Mouse (Mus musculus): ENCODE data around the gene Scn1a. TPM values are rescaled to one million over a fixed set of nuclear protein-coding genes. Genes with fewer than 3 reads are reported as not detected.

Scn1a gene
- polyA plus RNA-seq (2014; fragmentation: Nextera tagmentation; extraction: Ambion mirVana): 0.55 and 0.56 TPM in 2 replicates

GRCm38 (mm10) chr2:66440711-66441110, at the start of gene Scn1a:
Gene Scn1a, minus strand, starts transcription at chr2:66440840.
- no peaks in the 10 kb centered on the region for H3K36me3 ChIP-seq (ENCODE audit: control insufficient read depth, insufficient read depth, low read length)
- ATAC-seq (ENCODE audit: insufficient number of reproducible peaks, insufficient read depth, low FRiP score, low read depth): no peak
- WGBS: 10% methylated on average over 7 of the region's 7 CpGs
- H3K27ac ChIP-seq (ENCODE audit: low read length): no peak within 1 kb of the TSS
- no peaks in the 10 kb centered on the region for H3K4me1 ChIP-seq (ENCODE audit: control insufficient read depth, insufficient read depth, low read length)
- H3K4me3 ChIP-seq (ENCODE audit: low read depth, low read length): peak within 1 kb of the TSS; percentile 14
- peak within 1 kb of the TSS; percentile 47 for H3K4me2 ChIP-seq (replicated peaks; ENCODE audit: low read depth, low read length)
- no peak within 1 kb of the TSS for H3K9ac ChIP-seq (replicated peaks; ENCODE audit: low read depth, low read length)
- no peaks in the 10 kb centered on the region for H3K9me3 ChIP-seq (ENCODE audit: control insufficient read depth, low read depth, low read length)
- H3K27me3 ChIP-seq (ENCODE audit: control insufficient read depth, insufficient read depth, low read length): no peaks in the 10 kb centered on the region

- Histone ChIP-seq H3K36me3 (ENCODE audit: control insufficient read depth, insufficient read depth, low read length) (no peaks in the 10 kb centered on the region), H3K4me2 (replicated peaks; ENCODE audit: low read depth, low read length) (no peak overlapping the region), H3K4me1 (ENCODE audit: control insufficient read depth, insufficient read depth, low read length) (no peaks in the 10 kb centered on the region), H3K27me3 (ENCODE audit: control insufficient read depth, insufficient read depth, low read length) (no peaks in the 10 kb centered on the region), H3K27ac (ENCODE audit: low read length) (no peak overlapping the region), H3K4me3 (ENCODE audit: low read depth, low read length) (no peak overlapping the region), H3K9me3 (ENCODE audit: control insufficient read depth, low read depth, low read length) (no peaks in the 10 kb centered on the region), H3K9ac (replicated peaks; ENCODE audit: low read depth, low read length) (no peak overlapping the region)
- ATAC-seq (ENCODE audit: insufficient number of reproducible peaks, insufficient read depth, low FRiP score, low read depth): no peak; the same call in 1 of the 2 replicates
- 57% methylated on average over 2 of the region's 2 CpGs for WGBS
Measured at GRCm38 (mm10) chr2:66478395-66478794, 37.8 kb upstream of the Scn1a start.

GRCm38 (mm10) chr2:66473181-66473822, 32.7 kb upstream of the Scn1a start:
- Histone ChIP-seq H3K27me3 (ENCODE audit: control insufficient read depth, insufficient read depth, low read length) (no peaks in the 10 kb centered on the region), H3K4me2 (replicated peaks; ENCODE audit: low read depth, low read length) (no peak overlapping the region), H3K27ac (ENCODE audit: low read length) (no peak overlapping the region), H3K4me3 (ENCODE audit: low read depth, low read length) (no peak overlapping the region), H3K4me1 (ENCODE audit: control insufficient read depth, insufficient read depth, low read length) (no peaks in the 10 kb centered on the region), H3K36me3 (ENCODE audit: control insufficient read depth, insufficient read depth, low read length) (no peaks in the 10 kb centered on the region), H3K9me3 (ENCODE audit: control insufficient read depth, low read depth, low read length) (no peaks in the 10 kb centered on the region), H3K9ac (replicated peaks; ENCODE audit: low read depth, low read length) (no peak overlapping the region)
- 49% methylated on average over 3 of the region's 3 CpGs for WGBS
- ATAC-seq (ENCODE audit: insufficient number of reproducible peaks, insufficient read depth, low FRiP score, low read depth): no peak

GRCm38 (mm10) chr2:66465484-66465883, 24.8 kb upstream of the Scn1a start:
- Histone ChIP-seq H3K27ac (ENCODE audit: low read length) (no peak overlapping the region), H3K36me3 (ENCODE audit: control insufficient read depth, insufficient read depth, low read length) (no peaks in the 10 kb centered on the region), H3K9me3 (ENCODE audit: control insufficient read depth, low read depth, low read length) (no peaks in the 10 kb centered on the region), H3K9ac (replicated peaks; ENCODE audit: low read depth, low read length) (no peak overlapping the region), H3K4me2 (replicated peaks; ENCODE audit: low read depth, low read length) (no peak overlapping the region), H3K4me1 (ENCODE audit: control insufficient read depth, insufficient read depth, low read length) (no peaks in the 10 kb centered on the region), H3K4me3 (ENCODE audit: low read depth, low read length) (no peak overlapping the region), H3K27me3 (ENCODE audit: control insufficient read depth, insufficient read depth, low read length) (no peaks in the 10 kb centered on the region)
- ATAC-seq (ENCODE audit: insufficient number of reproducible peaks, insufficient read depth, low FRiP score, low read depth): no peak
- WGBS: 68% methylated on average over 3 of the region's 3 CpGs

GRCm38 (mm10) chr2:66464874-66465458, 24.3 kb upstream of the Scn1a start:
- Histone ChIP-seq H3K4me2 (replicated peaks; ENCODE audit: low read depth, low read length) (no peak overlapping the region), H3K27me3 (ENCODE audit: control insufficient read depth, insufficient read depth, low read length) (no peaks in the 10 kb centered on the region), H3K9ac (replicated peaks; ENCODE audit: low read depth, low read length) (no peak overlapping the region), H3K4me3 (ENCODE audit: low read depth, low read length) (no peak overlapping the region), H3K27ac (ENCODE audit: low read length) (no peak overlapping the region), H3K36me3 (ENCODE audit: control insufficient read depth, insufficient read depth, low read length) (no peaks in the 10 kb centered on the region), H3K9me3 (ENCODE audit: control insufficient read depth, low read depth, low read length) (no peaks in the 10 kb centered on the region), H3K4me1 (ENCODE audit: control insufficient read depth, insufficient read depth, low read length) (no peaks in the 10 kb centered on the region)
- 67% methylated on average over 2 of the region's 2 CpGs for WGBS
- ATAC-seq (ENCODE audit: insufficient number of reproducible peaks, insufficient read depth, low FRiP score, low read depth): peak; percentile 10; the same call in 1 of the 2 replicates

- WGBS: 91% methylated on average over 6 of the region's 6 CpGs
- ATAC-seq (ENCODE audit: insufficient number of reproducible peaks, insufficient read depth, low FRiP score, low read depth): no peak
Measured at GRCm38 (mm10) chr2:66463916-66464315, 23.3 kb upstream of the Scn1a start.

GRCm38 (mm10) chr2:66462458-66462857, 21.8 kb upstream of the Scn1a start:
- H3K27me3 ChIP-seq (ENCODE audit: control insufficient read depth, insufficient read depth, low read length): no peaks in the 10 kb centered on the region
- no peak overlapping the region for H3K4me2 ChIP-seq (replicated peaks; ENCODE audit: low read depth, low read length)
- no peaks in the 10 kb centered on the region for H3K36me3 ChIP-seq (ENCODE audit: control insufficient read depth, insufficient read depth, low read length)
- no peak overlapping the region for H3K9ac ChIP-seq (replicated peaks; ENCODE audit: low read depth, low read length)
- no peak overlapping the region for H3K4me3 ChIP-seq (ENCODE audit: low read depth, low read length)
- no peak for ATAC-seq (ENCODE audit: insufficient number of reproducible peaks, insufficient read depth, low FRiP score, low read depth)
- WGBS: 91% methylated on average over 1 of the region's 1 CpGs
- no peak overlapping the region for H3K27ac ChIP-seq (ENCODE audit: low read length)
- no peaks in the 10 kb centered on the region for H3K4me1 ChIP-seq (ENCODE audit: control insufficient read depth, insufficient read depth, low read length)
- H3K9me3 ChIP-seq (ENCODE audit: control insufficient read depth, low read depth, low read length): no peaks in the 10 kb centered on the region

More at GRCm38 (mm10) chr2:66463916-66464315, 23.3 kb upstream of the Scn1a start:
- no peaks in the 10 kb centered on the region for H3K36me3 ChIP-seq (ENCODE audit: control insufficient read depth, insufficient read depth, low read length)
- no peaks in the 10 kb centered on the region for H3K27me3 ChIP-seq (ENCODE audit: control insufficient read depth, insufficient read depth, low read length)
- no peak overlapping the region for H3K27ac ChIP-seq (ENCODE audit: low read length)
- H3K4me1 ChIP-seq (ENCODE audit: control insufficient read depth, insufficient read depth, low read length): no peaks in the 10 kb centered on the region
- no peak overlapping the region for H3K9ac ChIP-seq (replicated peaks; ENCODE audit: low read depth, low read length)
- H3K9me3 ChIP-seq (ENCODE audit: control insufficient read depth, low read depth, low read length): no peaks in the 10 kb centered on the region
- H3K4me3 ChIP-seq (ENCODE audit: low read depth, low read length): no peak overlapping the region
- H3K4me2 ChIP-seq (replicated peaks; ENCODE audit: low read depth, low read length): no peak overlapping the region

GRCm38 (mm10) chr2:66439764-66440471, 722 bp downstream of the Scn1a start:
- Histone ChIP-seq H3K4me3 (ENCODE audit: low read depth, low read length) (peak overlapping the region; percentile 14), H3K27me3 (ENCODE audit: control insufficient read depth, insufficient read depth, low read length) (no peaks in the 10 kb centered on the region), H3K4me2 (replicated peaks; ENCODE audit: low read depth, low read length) (peak overlapping the region; percentile 47), H3K9ac (replicated peaks; ENCODE audit: low read depth, low read length) (no peak overlapping the region), H3K27ac (ENCODE audit: low read length) (no peak overlapping the region), H3K4me1 (ENCODE audit: control insufficient read depth, insufficient read depth, low read length) (no peaks in the 10 kb centered on the region), H3K36me3 (ENCODE audit: control insufficient read depth, insufficient read depth, low read length) (no peaks in the 10 kb centered on the region), H3K9me3 (ENCODE audit: control insufficient read depth, low read depth, low read length) (no peaks in the 10 kb centered on the region)
- ATAC-seq (ENCODE audit: insufficient number of reproducible peaks, insufficient read depth, low FRiP score, low read depth): no peak
- 9% methylated on average over 21 of the region's 21 CpGs for WGBS

All from stomach, embryonic 14.5 days (tissue).